Mouse (Mus musculus): Measurements from ENCODE around the gene Banp.

DNA sequence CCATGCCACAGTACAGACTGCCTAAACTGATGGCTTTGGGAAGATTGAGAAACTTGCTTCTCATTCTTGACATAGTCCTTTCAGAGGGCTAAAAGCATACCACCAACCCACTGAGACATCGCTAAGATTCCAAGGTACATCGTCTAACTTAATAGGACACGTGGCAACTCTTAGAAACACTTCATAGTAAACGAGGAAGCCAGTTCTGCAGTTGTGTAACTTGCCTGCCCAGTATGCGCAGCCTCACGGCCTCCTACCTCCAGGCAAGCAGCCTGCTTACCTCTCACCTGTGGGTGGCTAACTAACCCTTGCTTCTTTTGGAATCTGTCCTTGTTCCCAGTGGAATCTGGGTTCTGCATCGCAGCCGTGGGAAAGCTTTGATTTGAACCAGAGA is 40.4 kb upstream of the Banp start:
- TF ChIP-seq CTCF (IDR thresholded peaks at IDR 0.05; ENCODE audit: borderline replicate concordance, control insufficient read depth, extremely low read depth, insufficient read depth, low read length, poor library complexity) (no peak), POLR2A (IDR thresholded peaks at IDR 0.05; ENCODE audit: control insufficient read depth, extremely low read depth, insufficient read depth, low read length, poor library complexity) (no peak)
